Mouse (Mus musculus): ENCODE results near the gene Rp9. TPM values are rescaled to one million over a fixed set of nuclear protein-coding genes. Genes with fewer than 3 reads are reported as not detected.

The Rp9 gene
- 57.2 and 72.6 TPM in 2 replicates for polyA plus RNA-seq (2014; fragmentation: Nextera tagmentation; extraction: Ambion mirVana)

DNA sequence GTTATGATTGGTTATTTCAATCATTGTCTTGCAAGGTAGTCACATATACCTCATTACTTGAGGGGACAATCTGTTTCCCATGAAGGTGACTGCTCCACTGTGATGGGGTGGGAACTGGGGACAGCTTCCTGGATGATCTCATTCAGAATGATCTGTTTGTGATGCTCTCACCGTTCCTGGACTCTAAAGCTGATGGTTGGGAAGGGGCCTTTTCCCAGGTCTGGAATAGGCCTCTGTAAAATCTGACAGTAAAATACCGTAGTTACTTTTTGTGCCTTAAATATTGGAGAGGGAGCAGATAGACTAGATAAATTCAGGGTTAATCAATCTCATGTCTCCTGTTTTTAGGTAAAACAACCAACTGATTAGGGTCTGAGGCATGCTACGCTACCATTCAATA is at the start of gene Rp9:
TSS of gene Rp9 (minus strand) at position 101 of the 400 bp plus-strand sequence.
- 0 out of 2 replicates have a peak, but pooled peaks cover 6% of the 10 kb centered on the region for H3K4me1 ChIP-seq (ENCODE audit: control insufficient read depth, insufficient read depth, low read length)
- peak within 1 kb of the TSS; percentile 97; the same call in 1 of the 2 replicates for H3K9ac ChIP-seq (replicated peaks; ENCODE audit: low read length)
- H3K4me2 ChIP-seq (ENCODE audit: low read length), result peak within 1 kb of the TSS; percentile 59
- H3K36me3 ChIP-seq (ENCODE audit: control insufficient read depth, insufficient read depth, low read length), result 0 out of 2 replicates have a peak, but pooled peaks cover 5% of the 10 kb centered on the region
- WGBS, result 89% methylated on average over 3 of the region's 3 CpGs
- peak within 1 kb of the TSS; percentile 90 for H3K27ac ChIP-seq (replicated peaks; ENCODE audit: low read depth, low read length)
- ATAC-seq (ENCODE audit: low FRiP score, low TSS enrichment) (no peak), DNase-seq (no peak)
- no peaks in the 10 kb centered on the region for H3K9me3 ChIP-seq (ENCODE audit: control insufficient read depth, low read length)
- H3K4me3 ChIP-seq (replicated peaks; ENCODE audit: low read depth, low read length), result peak within 1 kb of the TSS; percentile 87
- no peaks in the 10 kb centered on the region for H3K27me3 ChIP-seq (ENCODE audit: control insufficient read depth, insufficient read depth, low read length)

DNA sequence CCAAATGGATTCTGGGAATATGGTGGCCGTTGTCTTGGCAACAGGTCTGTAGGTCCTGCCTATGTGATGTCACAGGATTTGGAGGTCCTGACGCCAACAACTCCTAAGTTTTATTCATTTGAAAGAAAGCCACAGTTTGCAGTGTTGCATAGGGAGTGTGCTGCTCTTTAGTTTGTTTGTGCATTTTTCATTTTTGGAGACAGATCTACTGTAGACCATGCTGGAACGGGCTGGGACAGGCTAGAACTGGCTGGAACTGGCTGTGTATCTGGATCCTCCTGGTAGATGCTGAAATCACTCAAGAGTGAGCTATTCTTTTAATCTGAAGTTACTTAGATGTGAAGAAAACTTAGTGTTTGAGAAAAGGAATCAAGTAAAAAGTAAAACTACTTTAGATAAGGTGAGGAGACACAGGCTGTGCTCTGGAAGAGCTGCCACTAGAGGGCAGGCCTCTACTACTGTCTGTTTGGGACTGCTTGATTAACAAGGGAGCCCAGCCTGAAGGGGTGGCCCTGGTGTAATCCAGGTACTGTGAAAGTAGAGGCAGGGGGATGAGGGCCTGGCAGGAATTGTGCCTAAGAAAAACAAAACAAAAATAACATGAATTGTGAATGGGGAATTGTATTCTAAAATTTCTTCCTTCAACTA is 49.0 kb upstream of the Rp9 start:
- Histone ChIP-seq H3K4me1 (ENCODE audit: control insufficient read depth, insufficient read depth, low read length) (no peaks in the 10 kb centered on the region), H3K9ac (replicated peaks; ENCODE audit: low read length) (no peak overlapping the region), H3K4me2 (ENCODE audit: low read length) (no peak overlapping the region), H3K4me3 (replicated peaks; ENCODE audit: low read depth, low read length) (no peak overlapping the region), H3K27me3 (ENCODE audit: control insufficient read depth, insufficient read depth, low read length) (no peaks in the 10 kb centered on the region), H3K36me3 (ENCODE audit: control insufficient read depth, insufficient read depth, low read length) (no peaks in the 10 kb centered on the region), H3K9me3 (ENCODE audit: control insufficient read depth, low read length) (no peaks in the 10 kb centered on the region; the same call in 1 of the 2 replicates), H3K27ac (replicated peaks; ENCODE audit: low read depth, low read length) (no peak overlapping the region)
- DNase-seq (peak; percentile 84), ATAC-seq (ENCODE audit: low FRiP score, low TSS enrichment) (peak; percentile 73; the same call in 1 of the 2 replicates)
- WGBS, result 93% methylated on average over 3 of the region's 3 CpGs

DNA sequence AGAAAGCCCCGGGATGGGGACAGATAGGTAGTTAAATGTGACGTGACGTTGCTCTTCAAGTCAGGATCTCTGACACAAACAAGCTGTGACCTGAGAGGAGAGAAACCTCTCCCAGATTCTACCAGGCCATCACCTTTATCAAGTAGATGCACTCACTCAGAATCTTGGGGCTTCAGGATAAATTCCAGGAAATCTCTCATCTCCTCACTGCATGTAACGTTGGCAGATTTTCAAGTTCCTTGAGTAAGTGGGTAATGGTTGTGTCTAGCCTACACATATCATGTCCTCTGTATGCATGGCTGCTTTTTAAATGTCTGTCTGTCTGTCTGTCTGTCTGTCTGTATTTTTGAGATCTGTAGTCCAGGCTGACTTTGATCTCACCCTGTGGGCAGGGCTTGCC is 45.5 kb upstream of the Rp9 start:
- H3K4me1 ChIP-seq (ENCODE audit: control insufficient read depth, insufficient read depth, low read length), result no peaks in the 10 kb centered on the region
- no peak overlapping the region for H3K27ac ChIP-seq (replicated peaks; ENCODE audit: low read depth, low read length)
- DNase-seq (no peak), ATAC-seq (ENCODE audit: low FRiP score, low TSS enrichment) (no peak)
- H3K27me3 ChIP-seq (ENCODE audit: control insufficient read depth, insufficient read depth, low read length), result no peaks in the 10 kb centered on the region
- H3K9me3 ChIP-seq (ENCODE audit: control insufficient read depth, low read length), result no peaks in the 10 kb centered on the region
- no peaks in the 10 kb centered on the region for H3K36me3 ChIP-seq (ENCODE audit: control insufficient read depth, insufficient read depth, low read length)
- H3K9ac ChIP-seq (replicated peaks; ENCODE audit: low read length), result no peak overlapping the region
- WGBS, result 93% methylated on average over 4 of the region's 4 CpGs
- no peak overlapping the region for H3K4me2 ChIP-seq (ENCODE audit: low read length)
- H3K4me3 ChIP-seq (replicated peaks; ENCODE audit: low read depth, low read length), result no peak overlapping the region

DNA sequence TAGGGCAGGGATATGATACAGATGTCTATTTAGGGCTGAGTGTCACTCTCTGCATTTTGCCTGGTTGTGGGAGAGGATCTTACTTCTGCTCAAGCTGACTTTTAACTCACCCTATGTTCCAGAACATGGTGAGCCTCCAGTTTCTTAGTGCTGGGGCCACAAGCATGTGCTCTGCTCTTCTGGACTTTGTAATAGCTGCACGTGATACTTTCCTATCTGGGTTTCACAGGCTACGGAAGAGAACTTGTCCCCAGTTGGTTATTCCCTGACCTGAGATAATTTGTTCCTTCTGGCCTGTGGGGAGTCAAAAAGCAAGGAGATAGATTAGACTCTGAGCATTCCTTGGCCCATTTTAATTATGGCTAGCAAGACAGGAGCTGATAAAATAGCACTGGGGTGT is 36.0 kb upstream of the Rp9 start:
- Histone ChIP-seq H3K4me1 (ENCODE audit: control insufficient read depth, insufficient read depth, low read length) (no peaks in the 10 kb centered on the region), H3K27me3 (ENCODE audit: control insufficient read depth, insufficient read depth, low read length) (no peaks in the 10 kb centered on the region), H3K4me3 (replicated peaks; ENCODE audit: low read depth, low read length) (no peak overlapping the region), H3K4me2 (ENCODE audit: low read length) (no peak overlapping the region), H3K9ac (replicated peaks; ENCODE audit: low read length) (no peak overlapping the region), H3K36me3 (ENCODE audit: control insufficient read depth, insufficient read depth, low read length) (no peaks in the 10 kb centered on the region), H3K9me3 (ENCODE audit: control insufficient read depth, low read length) (no peaks in the 10 kb centered on the region), H3K27ac (replicated peaks; ENCODE audit: low read depth, low read length) (no peak overlapping the region)
- 89% methylated on average over 2 of the region's 2 CpGs for WGBS
- DNase-seq (no peak), ATAC-seq (ENCODE audit: low FRiP score, low TSS enrichment) (no peak)

DNA sequence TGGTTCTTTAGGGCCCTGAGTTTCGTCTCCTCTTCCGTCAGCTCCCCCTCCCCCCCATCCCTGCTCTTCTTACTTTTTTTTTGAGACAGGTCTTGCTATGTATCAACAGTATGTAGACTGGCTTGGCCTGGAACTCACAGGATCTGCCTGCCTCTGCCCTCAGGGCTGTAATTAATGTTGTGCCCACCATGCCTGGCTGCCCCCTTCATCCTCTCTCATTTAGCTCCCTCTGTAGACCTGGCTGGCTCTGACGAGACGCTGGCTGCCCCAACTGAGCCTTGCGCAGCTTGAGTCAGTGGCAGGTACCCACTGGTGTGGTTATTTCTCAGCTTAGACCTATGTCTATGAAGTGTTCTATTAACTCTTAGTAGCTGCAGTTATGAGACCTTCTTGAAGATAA is 34.0 kb upstream of the Rp9 start:
- ATAC-seq (ENCODE audit: low FRiP score, low TSS enrichment) (no peak), DNase-seq (no peak)
- Histone ChIP-seq H3K9ac (replicated peaks; ENCODE audit: low read length) (no peak overlapping the region), H3K4me1 (ENCODE audit: control insufficient read depth, insufficient read depth, low read length) (no peaks in the 10 kb centered on the region), H3K27ac (replicated peaks; ENCODE audit: low read depth, low read length) (no peak overlapping the region), H3K4me3 (replicated peaks; ENCODE audit: low read depth, low read length) (no peak overlapping the region), H3K27me3 (ENCODE audit: control insufficient read depth, insufficient read depth, low read length) (no peaks in the 10 kb centered on the region), H3K36me3 (ENCODE audit: control insufficient read depth, insufficient read depth, low read length) (no peaks in the 10 kb centered on the region), H3K4me2 (ENCODE audit: low read length) (no peak overlapping the region), H3K9me3 (ENCODE audit: control insufficient read depth, low read length) (no peaks in the 10 kb centered on the region)
- WGBS, result 74% methylated on average over 5 of the region's 5 CpGs

DNA sequence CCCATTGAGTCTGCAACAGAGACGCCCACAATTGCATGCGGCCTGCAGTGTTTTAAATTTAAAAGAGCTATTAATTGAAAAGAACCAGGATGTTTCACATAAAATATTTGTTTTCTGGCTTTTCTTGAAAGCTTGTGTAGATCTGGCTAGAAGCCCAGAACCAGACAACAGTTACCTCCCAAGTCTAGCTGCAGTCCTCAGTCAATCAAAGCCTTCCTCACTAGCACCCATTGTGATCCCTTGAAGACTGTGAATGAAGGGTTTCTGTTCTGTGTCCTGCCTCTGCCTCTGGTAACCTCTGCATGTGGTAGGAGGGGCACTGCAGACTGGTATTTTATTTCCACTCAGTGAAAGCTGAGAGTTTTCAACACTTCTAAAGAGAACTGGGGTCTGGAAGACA is 33.4 kb upstream of the Rp9 start:
- Histone ChIP-seq H3K9ac (replicated peaks; ENCODE audit: low read length) (no peak overlapping the region), H3K27me3 (ENCODE audit: control insufficient read depth, insufficient read depth, low read length) (no peaks in the 10 kb centered on the region), H3K4me2 (ENCODE audit: low read length) (no peak overlapping the region), H3K27ac (replicated peaks; ENCODE audit: low read depth, low read length) (no peak overlapping the region), H3K36me3 (ENCODE audit: control insufficient read depth, insufficient read depth, low read length) (no peaks in the 10 kb centered on the region), H3K4me1 (ENCODE audit: control insufficient read depth, insufficient read depth, low read length) (no peaks in the 10 kb centered on the region), H3K4me3 (replicated peaks; ENCODE audit: low read depth, low read length) (no peak overlapping the region), H3K9me3 (ENCODE audit: control insufficient read depth, low read length) (no peaks in the 10 kb centered on the region)
- DNase-seq, result peak; percentile 2
- ATAC-seq (ENCODE audit: low FRiP score, low TSS enrichment), result no peak
- WGBS, result 75% methylated on average over 2 of the region's 2 CpGs

DNA sequence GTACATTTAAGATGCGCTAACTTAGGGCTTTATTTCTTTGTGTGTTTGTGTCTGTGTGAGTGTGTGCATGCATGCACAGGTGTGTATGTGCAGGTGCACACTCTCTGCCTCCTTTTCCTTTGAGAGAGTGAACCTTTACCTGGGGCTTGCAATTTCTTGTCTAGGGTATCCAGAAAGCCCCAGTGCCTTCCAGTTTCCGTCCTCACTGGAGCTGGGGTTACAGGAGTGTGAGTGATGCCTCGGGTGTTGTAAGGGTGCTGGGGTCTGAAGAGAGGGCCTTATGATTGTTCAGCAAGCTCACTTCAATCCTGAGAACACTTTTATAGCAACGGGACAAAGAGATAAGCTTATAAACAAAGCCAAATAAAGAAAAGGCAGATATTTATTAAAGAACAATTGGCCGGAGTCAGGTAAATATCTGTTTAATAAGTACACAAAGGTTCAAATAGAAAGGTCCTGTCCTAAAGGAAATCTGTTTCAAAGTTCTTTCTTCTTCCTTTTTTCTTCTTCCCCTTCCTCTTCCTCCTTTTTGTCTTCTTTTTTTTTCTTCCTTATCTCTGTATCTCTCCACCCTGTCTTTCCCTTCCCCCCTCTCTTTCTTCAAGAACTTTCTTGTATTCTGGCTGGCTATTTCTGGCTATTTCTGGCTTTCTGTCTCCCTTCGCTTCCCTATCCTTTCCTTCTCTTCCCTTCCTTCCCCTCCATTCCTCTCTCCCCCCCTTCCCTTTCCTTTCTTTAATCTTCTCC is 27.7 kb upstream of the Rp9 start:
- H3K27ac ChIP-seq (replicated peaks; ENCODE audit: low read depth, low read length), result no peak overlapping the region
- H3K36me3 ChIP-seq (ENCODE audit: control insufficient read depth, insufficient read depth, low read length), result no peaks in the 10 kb centered on the region
- no peaks in the 10 kb centered on the region for H3K4me1 ChIP-seq (ENCODE audit: control insufficient read depth, insufficient read depth, low read length)
- H3K4me3 ChIP-seq (replicated peaks; ENCODE audit: low read depth, low read length), result no peak overlapping the region
- no peaks in the 10 kb centered on the region for H3K9me3 ChIP-seq (ENCODE audit: control insufficient read depth, low read length)
- no peaks in the 10 kb centered on the region for H3K27me3 ChIP-seq (ENCODE audit: control insufficient read depth, insufficient read depth, low read length)
- WGBS, result 85% methylated on average over 6 of the region's 6 CpGs
- ATAC-seq (ENCODE audit: low FRiP score, low TSS enrichment), result no peak
- DNase-seq, result no peak
- H3K4me2 ChIP-seq (ENCODE audit: low read length), result no peak overlapping the region
- H3K9ac ChIP-seq (replicated peaks; ENCODE audit: low read length), result no peak overlapping the region

DNA sequence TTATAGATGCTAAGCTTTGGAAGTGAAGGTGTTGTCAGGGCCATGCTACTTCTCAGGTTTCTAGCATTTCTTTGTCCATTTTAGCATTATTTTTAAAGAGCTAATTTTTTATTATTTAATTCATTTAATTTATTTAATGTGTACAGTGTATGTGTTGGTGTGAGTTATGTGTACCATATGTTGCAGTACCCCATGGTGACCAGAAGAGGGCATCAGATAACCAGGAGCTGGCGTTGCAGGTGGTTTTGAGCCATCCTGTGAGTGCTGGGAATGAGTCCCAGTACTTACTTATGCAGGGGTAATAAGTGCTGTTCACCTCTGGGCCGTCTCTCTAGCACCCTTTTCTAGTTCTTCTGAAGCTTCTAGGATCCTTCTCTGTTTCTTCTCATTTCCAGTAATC is 25.6 kb upstream of the Rp9 start:
- ATAC-seq (ENCODE audit: low FRiP score, low TSS enrichment) (no peak), DNase-seq (no peak)
- no peak overlapping the region for H3K4me2 ChIP-seq (ENCODE audit: low read length)
- H3K4me3 ChIP-seq (replicated peaks; ENCODE audit: low read depth, low read length), result no peak overlapping the region
- H3K9ac ChIP-seq (replicated peaks; ENCODE audit: low read length), result no peak overlapping the region
- H3K4me1 ChIP-seq (ENCODE audit: control insufficient read depth, insufficient read depth, low read length), result no peaks in the 10 kb centered on the region
- no peak overlapping the region for H3K27ac ChIP-seq (replicated peaks; ENCODE audit: low read depth, low read length)
- H3K9me3 ChIP-seq (ENCODE audit: control insufficient read depth, low read length), result no peaks in the 10 kb centered on the region
- H3K36me3 ChIP-seq (ENCODE audit: control insufficient read depth, insufficient read depth, low read length), result no peaks in the 10 kb centered on the region
- WGBS, result 84% methylated on average over 2 of the region's 2 CpGs
- H3K27me3 ChIP-seq (ENCODE audit: control insufficient read depth, insufficient read depth, low read length), result no peaks in the 10 kb centered on the region
